Mouse (Mus musculus) small intestine, adult 2 months (tissue): ENCODE measurements around the gene Slc9b2. TPM values are rescaled to one million over a fixed set of nuclear protein-coding genes. Genes with fewer than 3 reads are reported as not detected.

Source experiments
- H3K27ac ChIP-seq: fragments of 200-500 bp; 2 replicates; pipeline ENCODE4 v1.5.1; 2012; ENCODE audit warnings: low read depth, low read length, control low read depth, inconsistent platforms; ENCODE audit not compliant: insufficient read depth
- H3K27me3 ChIP-seq: fragments of 200-500 bp; 2 replicates; pipeline ENCODE4 v1.6.1; 2012; ENCODE audit warnings: mild to moderate bottlenecking, moderate library complexity, low read length, inconsistent platforms; ENCODE audit not compliant: control insufficient read depth, insufficient read depth
- H3K36me3 ChIP-seq: fragments of 200-500 bp; 2 replicates; pipeline ENCODE4 v1.6.1; 2012; ENCODE audit warnings: mild to moderate bottlenecking, low read length, control low read depth, inconsistent platforms; ENCODE audit not compliant: control insufficient read depth, insufficient read depth
- H3K4me1 ChIP-seq: fragments of 200-500 bp; 2 replicates; pipeline ENCODE4 v1.6.1; 2012; ENCODE audit warnings: low read length, inconsistent platforms, mixed read lengths; ENCODE audit not compliant: control insufficient read depth, insufficient read depth, insufficient read length
- H3K4me3 ChIP-seq: fragments of 200-500 bp; 2 replicates; pipeline ENCODE4 v1.5.1; 2012; ENCODE audit warnings: low read depth, mild to moderate bottlenecking, control low read depth, inconsistent platforms, low read length, moderate library complexity
- CTCF ChIP-seq: fragments of 200-500 bp; IDR thresholded peaks from 2 replicates; pipeline ENCODE4 v1.5.1; 2012; ENCODE audit warnings: low read depth, mild to moderate bottlenecking, control low read depth, inconsistent platforms, low read length, moderate library complexity, mixed read lengths; ENCODE audit not compliant: insufficient replicate concordance, insufficient read length; ENCODE audit errors: extremely low read depth
- POLR2A ChIP-seq: fragments of 200-500 bp; IDR thresholded peaks from 2 replicates; pipeline ENCODE4 v1.6.1; 2012; ENCODE audit warnings: low read depth, mild to moderate bottlenecking, control low read depth, inconsistent platforms, low read length, moderate library complexity
- WGBS: fragments of 180-500 bp; shearing (Covaris S2); methylation state at CpG from one replicate; pipeline ENCODE4 v1.1.7; 2018; 5-methylcytosine and 5-hydroxymethylcytosine counted together
- polyA plus RNA-seq: library from polyadenylated mRNA; depleted of rRNA; stranded (reverse); fragments of >200 nt; gene quantifications from 2 replicates; pipeline ENCODE4 v1.2.3, GENCODE M21; 2012

Slc9b2 gene
- polyA plus RNA-seq, 1 experiment: not detected

GRCm38 (mm10) chr3:135312916-135313491, 5.5 kb downstream of the Slc9b2 start:
- no peak overlapping the region for H3K4me3 ChIP-seq
- peaks cover 4% of the 10 kb centered on the region; the same call in 1 of the 2 replicates for H3K27me3 ChIP-seq
- no peak overlapping the region for H3K27ac ChIP-seq
- H3K4me1 ChIP-seq: no peaks in the 10 kb centered on the region
- TF ChIP-seq CTCF (no peak), POLR2A (no peak)
- 34% methylated on average over 2 of the region's 2 CpGs for WGBS
- H3K36me3 ChIP-seq: no peaks in the 10 kb centered on the region

GRCm38 (mm10) chr3:135313727-135314126, 6.2 kb downstream of the Slc9b2 start:
- TF ChIP-seq POLR2A (no peak), CTCF (no peak)
- H3K36me3 ChIP-seq: no peaks in the 10 kb centered on the region
- H3K4me1 ChIP-seq: no peaks in the 10 kb centered on the region
- WGBS: 86% methylated on average over 2 of the region's 2 CpGs
- no peak overlapping the region for H3K4me3 ChIP-seq
- no peak overlapping the region for H3K27ac ChIP-seq
- no peaks in the 10 kb centered on the region for H3K27me3 ChIP-seq

- H3K4me1 ChIP-seq: no peaks in the 10 kb centered on the region
- 53% methylated on average over 2 of the region's 2 CpGs for WGBS
- H3K27me3 ChIP-seq: no peaks in the 10 kb centered on the region
- H3K36me3 ChIP-seq: no peaks in the 10 kb centered on the region
- TF ChIP-seq CTCF: no peak
- no peak for TF ChIP-seq POLR2A
- no peak overlapping the region for H3K27ac ChIP-seq
- H3K4me3 ChIP-seq: no peak overlapping the region
Observed at GRCm38 (mm10) chr3:135314811-135315210, 7.3 kb downstream of the Slc9b2 start.

- 88% methylated on average over 9 of the region's 9 CpGs for WGBS
Observed at GRCm38 (mm10) chr3:135315720-135316425, 8.4 kb downstream of the Slc9b2 start.

GRCm38 (mm10) chr3:135318331-135318730, 10.8 kb downstream of the Slc9b2 start:
- TF ChIP-seq CTCF (no peak), POLR2A (no peak)

More at GRCm38 (mm10) chr3:135315720-135316425, 8.4 kb downstream of the Slc9b2 start:
- Histone ChIP-seq H3K4me1 (no peaks in the 10 kb centered on the region), H3K27me3 (no peaks in the 10 kb centered on the region), H3K4me3 (no peak overlapping the region), H3K36me3 (no peaks in the 10 kb centered on the region), H3K27ac (no peak overlapping the region)
- TF ChIP-seq CTCF (peak; percentile 21; the same call in 1 of the 2 replicates), POLR2A (no peak)

GRCm38 (mm10) chr3:135324354-135324753, 16.9 kb downstream of the Slc9b2 start:
- H3K27ac ChIP-seq: no peak overlapping the region

More at GRCm38 (mm10) chr3:135318331-135318730, 10.8 kb downstream of the Slc9b2 start:
- Histone ChIP-seq H3K27ac (no peak overlapping the region), H3K27me3 (no peaks in the 10 kb centered on the region), H3K4me3 (no peak overlapping the region), H3K36me3 (no peaks in the 10 kb centered on the region), H3K4me1 (no peaks in the 10 kb centered on the region)
- WGBS: 80% methylated on average over 11 of the region's 11 CpGs

GRCm38 (mm10) chr3:135327176-135327575, 19.7 kb downstream of the Slc9b2 start:
- H3K4me3 ChIP-seq: no peak overlapping the region
- no peak overlapping the region for H3K27ac ChIP-seq
- WGBS: 66% methylated on average over 6 of the region's 6 CpGs
- H3K27me3 ChIP-seq: no peaks in the 10 kb centered on the region
- H3K36me3 ChIP-seq: no peaks in the 10 kb centered on the region
- H3K4me1 ChIP-seq: no peaks in the 10 kb centered on the region
- TF ChIP-seq POLR2A (no peak), CTCF (no peak)

More at GRCm38 (mm10) chr3:135324354-135324753, 16.9 kb downstream of the Slc9b2 start:
- no peak overlapping the region for H3K4me3 ChIP-seq
- no peak for TF ChIP-seq POLR2A
- TF ChIP-seq CTCF: no peak
- no peaks in the 10 kb centered on the region for H3K36me3 ChIP-seq
- H3K27me3 ChIP-seq: no peaks in the 10 kb centered on the region
- 44% methylated on average over 6 of the region's 6 CpGs for WGBS
- H3K4me1 ChIP-seq: no peaks in the 10 kb centered on the region
